Mouse (Mus musculus) olfactory bulb, adult 2 months (tissue): ENCODE data around the gene Pacrg. TPM values are rescaled to one million over a fixed set of nuclear protein-coding genes. Genes with fewer than 3 reads are reported as not detected.

ENCODE experiments used
- H3K27ac ChIP-seq: fragments of 200-500 bp; 2 replicates; pipeline ENCODE4 v1.5.1; 2012; ENCODE audit warnings: low read depth, low read length; ENCODE audit not compliant: insufficient read depth
- H3K4me1 ChIP-seq: fragments of 200-500 bp; 2 replicates; pipeline ENCODE4 v1.6.1; 2012; ENCODE audit warnings: low read length; ENCODE audit not compliant: control insufficient read depth, insufficient read depth
- H3K4me3 ChIP-seq: fragments of 200-500 bp; 2 replicates; pipeline ENCODE4 v1.5.1; 2012; ENCODE audit warnings: mild to moderate bottlenecking, low read depth, low read length, moderate library complexity; ENCODE audit not compliant: insufficient read depth
- CTCF ChIP-seq: fragments of 200-500 bp; IDR thresholded peaks from 2 replicates; pipeline ENCODE4 v1.5.1; 2012; ENCODE audit warnings: low read depth, mild to moderate bottlenecking, low read length, moderate library complexity; ENCODE audit not compliant: insufficient read depth
- POLR2A ChIP-seq: fragments of 200-500 bp; IDR thresholded peaks from 2 replicates; pipeline ENCODE4 v1.6.1; 2012; ENCODE audit warnings: mild to moderate bottlenecking, low read depth, low read length, moderate library complexity; ENCODE audit not compliant: insufficient read depth
- WGBS: fragments of 180-500 bp; shearing (Covaris S2); methylation state at CpG from one replicate; pipeline ENCODE4 v1.1.7; 2018; 5-methylcytosine and 5-hydroxymethylcytosine counted together
- polyA plus RNA-seq: library from polyadenylated mRNA; stranded (reverse); fragments of >200 nt; gene quantifications from 2 replicates; pipeline ENCODE4 v1.2.4, GENCODE M21; 2012; ENCODE audit warnings: low replicate concordance; ENCODE audit not compliant: missing spikeins, insufficient read depth, insufficient read length

Pacrg gene
- polyA plus RNA-seq, 1 experiment = not detected

GRCm38 (mm10) chr17:10430831-10431230, 409.3 kb downstream of the Pacrg start:
- WGBS = 93% methylated on average over 4 of the region's 4 CpGs
- H3K4me1 ChIP-seq = no peaks in the 10 kb centered on the region
- TF ChIP-seq CTCF (no peak), POLR2A (no peak)
- H3K4me3 ChIP-seq = no peak overlapping the region
- no peak overlapping the region for H3K27ac ChIP-seq

- 95% methylated on average over 11 of the region's 11 CpGs for WGBS
- H3K4me3 ChIP-seq = no peak overlapping the region
- H3K4me1 ChIP-seq = no peaks in the 10 kb centered on the region; the same call in 1 of the 2 replicates
- no peak overlapping the region for H3K27ac ChIP-seq
- TF ChIP-seq CTCF (no peak), POLR2A (no peak)
Observed at GRCm38 (mm10) chr17:10429406-10429805, 410.7 kb downstream of the Pacrg start.

- no peak for TF ChIP-seq POLR2A
- Histone ChIP-seq H3K27ac (no peak overlapping the region), H3K4me1 (no peaks in the 10 kb centered on the region; the same call in 1 of the 2 replicates), H3K4me3 (no peak overlapping the region)
- 94% methylated on average over 5 of the region's 5 CpGs for WGBS
Observed at GRCm38 (mm10) chr17:10425311-10425710, 414.8 kb downstream of the Pacrg start.

- Histone ChIP-seq H3K4me1 (no peaks in the 10 kb centered on the region), H3K27ac (no peak overlapping the region), H3K4me3 (no peak overlapping the region)
- 82% methylated on average over 7 of the region's 7 CpGs for WGBS
- no peak for TF ChIP-seq CTCF
- no peak for TF ChIP-seq POLR2A
Observed at GRCm38 (mm10) chr17:10417558-10418253, 422.4 kb downstream of the Pacrg start.

GRCm38 (mm10) chr17:10416995-10417394, 423.1 kb downstream of the Pacrg start:
- Histone ChIP-seq H3K27ac (no peak overlapping the region), H3K4me1 (no peaks in the 10 kb centered on the region), H3K4me3 (no peak overlapping the region)
- WGBS = 85% methylated on average over 4 of the region's 4 CpGs
- TF ChIP-seq POLR2A = no peak
- TF ChIP-seq CTCF = no peak

- no peaks in the 10 kb centered on the region for H3K4me1 ChIP-seq
- 96% methylated on average over 4 of the region's 4 CpGs for WGBS
- no peak for TF ChIP-seq CTCF
- no peak for TF ChIP-seq POLR2A
- H3K4me3 ChIP-seq = no peak overlapping the region
- H3K27ac ChIP-seq = no peak overlapping the region
Observed at GRCm38 (mm10) chr17:10416101-10416500, 424.0 kb downstream of the Pacrg start.

GRCm38 (mm10) chr17:10414383-10414782, 425.7 kb downstream of the Pacrg start:
- TF ChIP-seq CTCF (no peak), POLR2A (no peak)
- no peak overlapping the region for H3K4me3 ChIP-seq
- H3K27ac ChIP-seq = no peak overlapping the region
- H3K4me1 ChIP-seq = no peaks in the 10 kb centered on the region
- 90% methylated on average over 4 of the region's 4 CpGs for WGBS

- WGBS = 72% methylated on average over 9 of the region's 9 CpGs
- Histone ChIP-seq H3K4me3 (no peak overlapping the region), H3K27ac (no peak overlapping the region), H3K4me1 (no peaks in the 10 kb centered on the region; the same call in 1 of the 2 replicates)
- no peak for TF ChIP-seq CTCF
- TF ChIP-seq POLR2A = no peak
Observed at GRCm38 (mm10) chr17:10413870-10414269, 426.2 kb downstream of the Pacrg start.

GRCm38 (mm10) chr17:10410597-10411476, 429.3 kb downstream of the Pacrg start:
- WGBS = 90% methylated on average over 8 of the region's 8 CpGs
- no peak overlapping the region for H3K4me3 ChIP-seq
- TF ChIP-seq POLR2A (no peak), CTCF (no peak)

More at GRCm38 (mm10) chr17:10410597-10411476, 429.3 kb downstream of the Pacrg start:
- no peak overlapping the region for H3K27ac ChIP-seq
- peaks cover 15% of the 10 kb centered on the region for H3K4me1 ChIP-seq
